Comparison of ENCODE assay signal across 20 mouse cellular contexts in the genomic region with DNA sequence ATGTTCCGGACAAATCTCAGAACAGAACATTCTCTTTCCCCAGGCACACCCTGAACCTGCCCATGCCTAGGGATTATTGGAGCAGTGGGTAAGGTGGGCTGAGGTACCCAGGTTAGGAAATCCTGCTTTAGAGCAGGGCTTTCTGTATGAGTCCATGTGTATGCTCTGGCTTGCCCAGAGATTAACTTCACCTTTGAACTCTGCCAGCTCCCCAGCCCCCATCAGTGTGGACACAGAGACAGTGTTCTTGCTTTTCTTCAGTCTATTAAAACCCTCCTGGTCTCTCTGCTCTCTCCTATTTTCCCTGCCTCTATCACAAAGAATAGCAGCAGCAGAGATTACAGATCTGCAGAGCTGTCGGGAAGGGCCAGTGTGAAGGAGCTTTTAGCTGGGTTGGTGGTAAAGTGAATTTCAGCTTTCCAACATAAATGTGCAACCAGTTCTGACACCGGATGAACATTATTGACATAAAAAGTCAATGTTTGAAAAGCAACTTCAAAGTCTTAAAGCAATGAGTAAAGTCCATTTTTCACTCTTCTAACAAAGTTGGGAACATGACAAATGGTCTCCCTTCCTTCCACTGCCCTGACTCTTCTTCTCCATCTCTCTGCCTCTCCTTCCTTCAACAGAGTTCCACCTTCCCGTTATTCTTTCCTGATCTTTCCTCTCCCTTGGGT. TPM values are rescaled to one million over a fixed set of nuclear protein-coding genes. Genes with fewer than 3 reads are reported as not detected.
DNase-seq lines count a peak whose midpoint lies in the region; ATAC-seq and TF ChIP-seq lines count a peak whose summit lies in the region.
"Had no signal": no experiment of that assay in that cellular context is flagged by ENCODE, and none has a peak within 500 bp of the region (broad histone marks: within the 10 kb centered on the region; RNA-seq: fewer than 3 reads in every experiment).

No protein-coding gene starts in this region.

- H3K9me3 ChIP-seq in liver, embryonic 12.5 days (replicated peaks): no peaks in the 10 kb centered on the region
- no peaks in the 10 kb centered on the region for H3K9me3 ChIP-seq in liver, embryonic 16.5 days (replicated peaks; ENCODE audit: control insufficient read depth, low read length)
- no peaks in the 10 kb centered on the region for H3K9me3 ChIP-seq in forebrain, embryonic 12.5 days
- H3K9me3 ChIP-seq: embryonic facial prominence, embryonic 12.5 days; heart, embryonic 10.5 days; hindbrain, embryonic 12.5 days had no signal

- H3K4me2 ChIP-seq in liver, embryonic 12.5 days: no peak overlapping the region
- H3K4me2 ChIP-seq in liver, embryonic 16.5 days (ENCODE audit: low read depth, low read length): no peak overlapping the region
- no peak overlapping the region for H3K4me2 ChIP-seq in forebrain, embryonic 12.5 days
- H3K4me2 ChIP-seq: embryonic facial prominence, embryonic 12.5 days; hindbrain, embryonic 12.5 days had no signal

- DNase-seq in kidney, adult 2 months: peak; percentile 29
- DNase-seq in kidney, postnatal 25 days: no peak
- no peak for DNase-seq in frontal cortex, postnatal 10 days (ENCODE audit: low spot score in 2 of 2)
- no peak for DNase-seq in lung, postnatal 25 days (ENCODE audit: low spot score)
- DNase-seq: adrenal gland, postnatal 10 days; cerebellum, adult 11-12 months; cerebellum, adult 9-10 months; cerebellum, postnatal 25 days; gastrocnemius, postnatal 25 days; heart, postnatal 10 days; heart, postnatal 4 days had no signal

- H3K4me1 ChIP-seq in kidney, adult 2 months (ENCODE audit: control insufficient read depth, insufficient read depth, low read length): no peaks in the 10 kb centered on the region
- H3K4me1 ChIP-seq in liver, embryonic 12.5 days: no peaks in the 10 kb centered on the region
- H3K4me1 ChIP-seq in liver, embryonic 16.5 days (ENCODE audit: control insufficient read depth, low read depth, low read length): no peaks in the 10 kb centered on the region; the same call in none of the 2 replicates
- no peaks in the 10 kb centered on the region for H3K4me1 ChIP-seq in forebrain, embryonic 12.5 days
- H3K4me1 ChIP-seq: embryonic facial prominence, embryonic 12.5 days; hindbrain, embryonic 12.5 days had no signal

- H3K27me3 ChIP-seq in kidney, adult 2 months (replicated peaks; ENCODE audit: control insufficient read depth, insufficient read depth, low read length): no peaks in the 10 kb centered on the region
- no peaks in the 10 kb centered on the region for H3K27me3 ChIP-seq in liver, embryonic 12.5 days (replicated peaks)
- no peaks in the 10 kb centered on the region for H3K27me3 ChIP-seq in liver, embryonic 16.5 days (ENCODE audit: control insufficient read depth, insufficient read depth, low read depth, low read length)
- no peaks in the 10 kb centered on the region for H3K27me3 ChIP-seq in forebrain, embryonic 12.5 days
- H3K27me3 ChIP-seq: embryonic facial prominence, embryonic 12.5 days; hindbrain, embryonic 12.5 days had no signal

- no peak overlapping the region for H3K9ac ChIP-seq in liver, embryonic 12.5 days
- H3K9ac ChIP-seq in liver, embryonic 16.5 days (ENCODE audit: low read depth, low read length): no peak overlapping the region
- H3K9ac ChIP-seq in forebrain, embryonic 12.5 days: no peak overlapping the region
- H3K9ac ChIP-seq: embryonic facial prominence, embryonic 12.5 days; hindbrain, embryonic 12.5 days had no signal

- no peak overlapping the region for H3K27ac ChIP-seq in kidney, adult 2 months (ENCODE audit: insufficient read depth, low read depth, low read length)
- H3K27ac ChIP-seq in liver, embryonic 12.5 days: peak overlapping the region; percentile 62
- H3K27ac ChIP-seq in liver, embryonic 16.5 days (ENCODE audit: low read length): peak overlapping the region; percentile 80
- H3K27ac ChIP-seq in forebrain, embryonic 12.5 days: no peak overlapping the region
- H3K27ac ChIP-seq: embryonic facial prominence, embryonic 12.5 days; heart, embryonic 10.5 days; hindbrain, embryonic 12.5 days had no signal

- no peaks in the 10 kb centered on the region for H3K36me3 ChIP-seq in kidney, adult 2 months (ENCODE audit: control insufficient read depth, insufficient read depth, low read length)
- H3K36me3 ChIP-seq in liver, embryonic 12.5 days: no peaks in the 10 kb centered on the region
- H3K36me3 ChIP-seq in liver, embryonic 16.5 days (ENCODE audit: control insufficient read depth, insufficient read depth): no peaks in the 10 kb centered on the region
- peaks cover 4% of the 10 kb centered on the region; the same call in 1 of the 2 replicates for H3K36me3 ChIP-seq in forebrain, embryonic 12.5 days (replicated peaks)
- H3K36me3 ChIP-seq: embryonic facial prominence, embryonic 12.5 days; heart, embryonic 10.5 days; hindbrain, embryonic 12.5 days had no signal

- no peak for TF ChIP-seq POLR2A in kidney, adult 2 months (IDR thresholded peaks at IDR 0.05; ENCODE audit: low read depth, low read length)

- no peak for TF ChIP-seq CTCF in kidney, adult 2 months (conservative IDR thresholded peaks at IDR 0.05; ENCODE audit: insufficient read depth, insufficient read length, low read depth, low read length)

- no peak overlapping the region for H3K4me3 ChIP-seq in kidney, adult 2 months (ENCODE audit: insufficient read depth, low read depth, low read length)
- no peak overlapping the region for H3K4me3 ChIP-seq in liver, embryonic 12.5 days
- no peak overlapping the region for H3K4me3 ChIP-seq in liver, embryonic 16.5 days (ENCODE audit: low read depth, low read length)
- no peak overlapping the region for H3K4me3 ChIP-seq in forebrain, embryonic 12.5 days (replicated peaks)
- H3K4me3 ChIP-seq: embryonic facial prominence, embryonic 12.5 days; heart, embryonic 10.5 days; hindbrain, embryonic 12.5 days had no signal

- peak; percentile 46 for ATAC-seq in liver, embryonic 12.5 days
- ATAC-seq in liver, embryonic 16.5 days (ENCODE audit: low read depth): peak; percentile 79
- ATAC-seq in forebrain, embryonic 12.5 days (ENCODE audit: low FRiP score): no peak
- ATAC-seq: forebrain, embryonic 16.5 days had no signal

- WGBS in kidney, adult 2 months: 87% methylated on average over 4 of the region's 4 CpGs
- WGBS in liver, embryonic 12.5 days (ENCODE audit: insufficient replicate concordance): 57% methylated on average over 4 of the region's 4 CpGs
- WGBS in liver, embryonic 16.5 days (ENCODE audit: insufficient replicate concordance): 54% methylated on average over 4 of the region's 4 CpGs
- WGBS in forebrain, embryonic 12.5 days: 78% methylated on average over 4 of the region's 4 CpGs

RNA-seq across cellular contexts. Expression of gene Rtp1, which starts 34.9 kb away (rescaled TPM):
- 0.06 and 0.07 TPM in 2 replicates for polyA plus RNA-seq in kidney, adult 2 months (2012; rRNA removed)
- not detected in 2 replicates for polyA plus RNA-seq in liver, embryonic 12.5 days (2016; fragmentation: Nextera tagmentation; extraction: Ambion mirVana)
- not detected in 2 replicates for polyA plus RNA-seq in liver, embryonic 16.5 days (2015; fragmentation: Nextera tagmentation; extraction: Ambion mirVana)
- 0.42 and 0.94 TPM in 2 replicates for polyA plus RNA-seq in forebrain, embryonic 12.5 days (2016; fragmentation: Nextera tagmentation; extraction: Ambion mirVana)
- polyA plus RNA-seq: C2C12; forebrain, embryonic 16.5 days; heart, embryonic 10.5 days; heart, embryonic 14.5 days; hindbrain, embryonic 12.5 days had no signal

RNA-seq across cellular contexts. Expression of gene Rtp4, which starts 56.3 kb away (rescaled TPM):
- 14.4 and 21.6 TPM in 2 replicates for polyA plus RNA-seq in kidney, adult 2 months (2012; rRNA removed)
- polyA plus RNA-seq in liver, embryonic 12.5 days (2016; fragmentation: Nextera tagmentation; extraction: Ambion mirVana): 4.3 and 4.9 TPM in 2 replicates
- 5.6 and 6.5 TPM in 2 replicates for polyA plus RNA-seq in liver, embryonic 16.5 days (2015; fragmentation: Nextera tagmentation; extraction: Ambion mirVana)
- polyA plus RNA-seq in forebrain, embryonic 12.5 days (2016; fragmentation: Nextera tagmentation; extraction: Ambion mirVana): 2.0 and 2.5 TPM in 2 replicates

RNA-seq across cellular contexts. Expression of gene Masp1, which starts 56.8 kb away (rescaled TPM):
- 2.6 TPM in 2 replicates for polyA plus RNA-seq in kidney, adult 2 months (2012; rRNA removed)
- 19.1 and 21.4 TPM in 2 replicates for polyA plus RNA-seq in liver, embryonic 12.5 days (2016; fragmentation: Nextera tagmentation; extraction: Ambion mirVana)
- 26.5 and 30.8 TPM in 2 replicates for polyA plus RNA-seq in liver, embryonic 16.5 days (2015; fragmentation: Nextera tagmentation; extraction: Ambion mirVana)
- polyA plus RNA-seq in forebrain, embryonic 12.5 days (2016; fragmentation: Nextera tagmentation; extraction: Ambion mirVana): 37.1 and 42.4 TPM in 2 replicates

Comparison
In these comparisons a context has a peak if more than half of its experiments do, and no peak if none do; other contexts are left out.
1. H3K27ac ChIP-seq: peak in liver, embryonic 12.5 days (single experiment) and liver, embryonic 16.5 days (single experiment); none in kidney, adult 2 months (single experiment) and forebrain, embryonic 12.5 days (single experiment).